Mouse (Mus musculus): Measurements from ENCODE around the gene Anapc5. TPM values are rescaled to one million over a fixed set of nuclear protein-coding genes. Genes with fewer than 3 reads are reported as not detected.

The Anapc5 gene
- polyA plus RNA-seq, 1 experiment, result 150 TPM

DNA sequence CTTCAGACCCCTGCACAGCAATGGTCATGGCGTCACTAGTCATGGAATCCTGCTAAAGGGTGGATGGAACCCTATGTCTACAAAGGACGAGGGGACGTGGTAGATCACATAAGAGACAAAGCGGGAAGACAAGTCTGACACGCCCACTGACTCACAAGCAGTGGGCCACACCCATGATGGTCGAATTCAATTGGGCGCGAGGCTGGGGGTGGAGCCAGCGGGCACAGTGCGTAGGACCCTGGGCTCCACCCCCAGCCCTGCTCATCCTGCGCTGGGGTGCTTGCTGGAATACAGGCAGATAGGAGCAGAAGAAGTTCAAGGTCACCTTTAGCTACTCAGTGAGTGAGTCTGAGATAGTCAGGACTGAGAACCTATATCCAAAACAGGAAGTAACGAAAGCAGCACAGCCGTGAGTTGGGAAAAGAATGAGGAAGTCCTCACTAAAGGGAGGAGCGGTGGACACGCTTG lies 52.0 kb downstream of the Anapc5 start:
- TF ChIP-seq POLR2A (IDR thresholded peaks at IDR 0.05; ENCODE audit: low read depth, low read length) (no peak), CTCF (IDR thresholded peaks at IDR 0.05; ENCODE audit: extremely low read depth, insufficient read depth, insufficient read length, insufficient replicate concordance) (no peak)
- H3K27ac ChIP-seq (ENCODE audit: insufficient read depth, low read length), result no peak overlapping the region
- WGBS, result 74% methylated on average over 15 of the region's 15 CpGs
- H3K27me3 ChIP-seq (ENCODE audit: control insufficient read depth, insufficient read depth, low read length), result no peaks in the 10 kb centered on the region
- DNase-seq (ENCODE audit: low read depth in 1 of 2, low spot score in 2 of 2), result no peak
- H3K36me3 ChIP-seq (ENCODE audit: control insufficient read depth, insufficient read depth, low read length), result no peaks in the 10 kb centered on the region
- H3K4me3 ChIP-seq (ENCODE audit: extremely low read depth, insufficient read depth, insufficient read length), result no peak overlapping the region
- H3K4me1 ChIP-seq (ENCODE audit: control insufficient read depth, insufficient read depth, insufficient read length), result peaks cover 11% of the 10 kb centered on the region; the same call in 1 of the 2 replicates

DNA sequence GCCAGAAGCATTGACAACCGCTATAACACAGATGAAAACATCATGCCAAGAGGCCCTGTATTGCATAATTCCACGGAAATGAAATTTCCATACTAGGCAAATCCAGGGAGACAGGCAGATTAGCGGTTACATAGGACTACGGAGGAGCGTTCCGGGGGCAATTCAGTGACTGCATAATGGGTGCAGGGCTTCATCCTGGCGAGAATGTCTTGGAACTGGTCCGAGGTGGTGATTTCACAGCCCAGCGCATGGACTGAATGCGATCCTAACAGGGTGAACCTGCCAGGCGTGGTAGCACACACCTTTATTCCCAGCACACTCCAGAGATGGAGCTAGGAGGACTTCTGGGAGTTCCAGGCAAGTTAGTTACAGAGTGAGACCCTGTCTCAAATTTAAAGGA lies 53.9 kb downstream of the Anapc5 start:
- peaks cover 3% of the 10 kb centered on the region; the same call in 1 of the 2 replicates for H3K36me3 ChIP-seq (ENCODE audit: control insufficient read depth, insufficient read depth, low read length)
- TF ChIP-seq POLR2A (IDR thresholded peaks at IDR 0.05; ENCODE audit: low read depth, low read length) (no peak), CTCF (IDR thresholded peaks at IDR 0.05; ENCODE audit: extremely low read depth, insufficient read depth, insufficient read length, insufficient replicate concordance) (no peak)
- WGBS, result 94% methylated on average over 11 of the region's 11 CpGs
- no peaks in the 10 kb centered on the region for H3K27me3 ChIP-seq (ENCODE audit: control insufficient read depth, insufficient read depth, low read length)
- H3K27ac ChIP-seq (ENCODE audit: insufficient read depth, low read length), result no peak overlapping the region
- no peak overlapping the region for H3K4me3 ChIP-seq (ENCODE audit: extremely low read depth, insufficient read depth, insufficient read length)
- no peak for DNase-seq (ENCODE audit: low read depth in 1 of 2, low spot score in 2 of 2)
- peaks cover 11% of the 10 kb centered on the region; the same call in 1 of the 2 replicates for H3K4me1 ChIP-seq (ENCODE audit: control insufficient read depth, insufficient read depth, insufficient read length)

DNA sequence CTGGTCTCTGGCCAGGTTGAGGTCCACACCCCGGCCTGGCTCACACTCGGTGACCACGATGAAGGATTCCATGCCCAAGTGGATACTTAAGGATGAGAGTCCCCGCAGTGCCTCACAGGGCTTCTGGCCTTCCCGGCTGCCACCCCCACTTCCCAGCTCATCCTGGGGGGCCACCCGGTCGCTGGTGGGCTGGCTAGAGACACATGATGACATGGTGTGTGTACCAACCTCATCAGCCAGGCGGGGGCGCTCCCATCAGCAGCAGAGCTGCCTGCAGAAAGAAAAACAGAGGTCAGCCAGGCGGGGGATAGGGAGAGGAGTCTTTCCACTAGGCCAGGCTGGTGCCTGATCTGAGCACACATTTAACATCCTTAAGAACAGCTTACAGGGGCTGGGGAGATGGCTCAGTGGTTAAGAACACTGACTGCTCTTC lies 57.1 kb downstream of the Anapc5 start:
- Histone ChIP-seq H3K4me3 (ENCODE audit: extremely low read depth, insufficient read depth, insufficient read length) (no peak overlapping the region), H3K4me1 (ENCODE audit: control insufficient read depth, insufficient read depth, insufficient read length) (peaks cover 13% of the 10 kb centered on the region; the same call in 1 of the 2 replicates), H3K27ac (ENCODE audit: insufficient read depth, low read length) (no peak overlapping the region), H3K36me3 (ENCODE audit: control insufficient read depth, insufficient read depth, low read length) (peaks cover 3% of the 10 kb centered on the region; the same call in 1 of the 2 replicates), H3K27me3 (ENCODE audit: control insufficient read depth, insufficient read depth, low read length) (no peaks in the 10 kb centered on the region)
- TF ChIP-seq POLR2A (IDR thresholded peaks at IDR 0.05; ENCODE audit: low read depth, low read length) (no peak), CTCF (IDR thresholded peaks at IDR 0.05; ENCODE audit: extremely low read depth, insufficient read depth, insufficient read length, insufficient replicate concordance) (no peak)
- 91% methylated on average over 10 of the region's 10 CpGs for WGBS
- peak in 1 of 2 experiments; percentile 27 for DNase-seq (ENCODE audit: low read depth in 1 of 2, low spot score in 2 of 2)

DNA sequence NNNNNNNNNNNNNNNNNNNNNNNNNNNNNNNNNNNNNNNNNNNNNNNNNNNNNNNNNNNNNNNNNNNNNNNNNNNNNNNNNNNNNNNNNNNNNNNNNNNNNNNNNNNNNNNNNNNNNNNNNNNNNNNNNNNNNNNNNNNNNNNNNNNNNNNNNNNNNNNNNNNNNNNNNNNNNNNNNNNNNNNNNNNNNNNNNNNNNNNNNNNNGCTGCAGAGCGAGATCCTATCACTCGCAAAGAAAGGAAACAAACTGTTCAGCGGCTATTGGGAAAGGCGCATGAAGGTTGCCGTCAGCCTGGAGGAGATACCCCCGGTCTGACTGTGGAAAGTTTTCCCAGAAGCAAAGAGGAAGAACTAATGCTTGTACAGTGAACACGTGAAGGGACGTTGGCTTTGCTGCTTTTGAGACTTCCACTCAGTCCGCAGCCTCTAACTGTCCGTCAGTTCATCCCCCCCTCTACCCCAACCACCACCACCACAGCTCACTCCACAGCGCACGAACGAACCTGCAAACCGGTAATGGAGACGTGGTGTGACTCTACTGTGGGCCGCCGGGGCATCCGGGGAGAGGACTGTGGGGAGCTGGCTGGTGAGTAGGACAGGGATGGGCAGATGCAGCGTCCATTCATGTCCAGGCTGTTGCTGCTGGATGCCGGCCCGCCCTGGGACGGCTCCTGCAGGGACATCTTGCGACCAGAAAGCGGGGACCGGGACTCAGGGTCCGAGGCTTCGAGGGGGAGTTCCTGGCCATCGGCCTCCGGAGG lies 57.7 kb downstream of the Anapc5 start:
- DNase-seq (ENCODE audit: low read depth in 1 of 2, low spot score in 2 of 2), result no peak
- 90% methylated on average over 29 of the region's 29 CpGs for WGBS
- Histone ChIP-seq H3K27me3 (ENCODE audit: control insufficient read depth, insufficient read depth, low read length) (no peaks in the 10 kb centered on the region), H3K27ac (ENCODE audit: insufficient read depth, low read length) (no peak overlapping the region), H3K4me3 (ENCODE audit: extremely low read depth, insufficient read depth, insufficient read length) (no peak overlapping the region), H3K36me3 (ENCODE audit: control insufficient read depth, insufficient read depth, low read length) (peaks cover 3% of the 10 kb centered on the region; the same call in 1 of the 2 replicates), H3K4me1 (ENCODE audit: control insufficient read depth, insufficient read depth, insufficient read length) (peaks cover 11% of the 10 kb centered on the region; the same call in 1 of the 2 replicates)
- TF ChIP-seq POLR2A (IDR thresholded peaks at IDR 0.05; ENCODE audit: low read depth, low read length), result no peak
- no peak for TF ChIP-seq CTCF (IDR thresholded peaks at IDR 0.05; ENCODE audit: extremely low read depth, insufficient read depth, insufficient read length, insufficient replicate concordance)

DNA sequence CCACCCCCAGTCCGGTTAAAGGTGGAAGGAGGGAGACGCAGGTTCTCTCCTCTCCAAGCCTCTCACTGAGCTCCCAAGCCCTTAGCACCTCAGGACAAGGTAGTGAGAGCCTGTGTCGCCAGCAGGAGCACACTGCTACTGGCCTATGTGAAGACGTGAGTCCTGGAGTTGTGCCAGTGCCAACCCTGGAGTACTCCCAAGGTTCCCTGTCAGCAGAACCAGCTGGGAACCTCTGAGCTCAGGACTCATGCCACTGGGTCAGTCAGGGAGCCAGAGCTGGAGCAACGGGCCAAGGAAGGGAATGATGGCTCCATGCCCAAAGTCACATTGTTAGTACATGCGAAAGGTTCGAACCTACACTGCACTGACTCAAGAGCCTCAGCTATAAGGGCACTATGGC lies 64.5 kb downstream of the Anapc5 start:
- Histone ChIP-seq H3K4me1 (ENCODE audit: control insufficient read depth, insufficient read depth, insufficient read length) (peaks cover 7% of the 10 kb centered on the region; the same call in 1 of the 2 replicates), H3K4me3 (ENCODE audit: extremely low read depth, insufficient read depth, insufficient read length) (no peak overlapping the region), H3K36me3 (ENCODE audit: control insufficient read depth, insufficient read depth, low read length) (peaks cover 3% of the 10 kb centered on the region; the same call in 1 of the 2 replicates), H3K27me3 (ENCODE audit: control insufficient read depth, insufficient read depth, low read length) (no peaks in the 10 kb centered on the region), H3K27ac (ENCODE audit: insufficient read depth, low read length) (no peak overlapping the region)
- WGBS, result 94% methylated on average over 7 of the region's 7 CpGs
- TF ChIP-seq CTCF (IDR thresholded peaks at IDR 0.05; ENCODE audit: extremely low read depth, insufficient read depth, insufficient read length, insufficient replicate concordance), result no peak
- no peak for TF ChIP-seq POLR2A (IDR thresholded peaks at IDR 0.05; ENCODE audit: low read depth, low read length)
- no peak for DNase-seq (ENCODE audit: low read depth in 1 of 2, low spot score in 2 of 2)

DNA sequence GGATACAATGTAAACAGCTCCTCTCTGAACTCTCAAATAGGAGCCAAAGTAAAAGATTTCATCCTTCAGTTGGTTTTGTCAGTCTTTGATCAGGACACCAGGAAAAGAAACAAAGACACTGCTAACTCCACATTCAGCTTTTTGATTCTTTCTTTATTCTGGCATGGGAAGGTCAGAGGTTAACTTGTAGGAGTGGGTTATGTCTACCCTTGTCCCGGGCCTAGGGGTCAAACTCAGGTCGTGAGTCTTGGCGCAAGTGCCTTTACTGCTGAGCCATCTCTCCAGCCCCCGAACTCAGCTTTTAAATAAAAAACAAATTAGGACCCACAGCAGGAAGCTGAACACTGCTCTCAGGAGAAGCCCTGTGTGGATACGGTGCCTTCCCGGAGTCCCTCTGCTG lies 65.0 kb downstream of the Anapc5 start:
- no peak for TF ChIP-seq POLR2A (IDR thresholded peaks at IDR 0.05; ENCODE audit: low read depth, low read length)
- no peak for TF ChIP-seq CTCF (IDR thresholded peaks at IDR 0.05; ENCODE audit: extremely low read depth, insufficient read depth, insufficient read length, insufficient replicate concordance)
- H3K27me3 ChIP-seq (ENCODE audit: control insufficient read depth, insufficient read depth, low read length), result no peaks in the 10 kb centered on the region
- peaks cover 4% of the 10 kb centered on the region; the same call in 1 of the 2 replicates for H3K4me1 ChIP-seq (ENCODE audit: control insufficient read depth, insufficient read depth, insufficient read length)
- no peak for DNase-seq (ENCODE audit: low read depth in 1 of 2, low spot score in 2 of 2)
- no peak overlapping the region for H3K27ac ChIP-seq (ENCODE audit: insufficient read depth, low read length)
- H3K4me3 ChIP-seq (ENCODE audit: extremely low read depth, insufficient read depth, insufficient read length), result no peak overlapping the region
- WGBS, result 96% methylated on average over 6 of the region's 6 CpGs
- peaks cover 3% of the 10 kb centered on the region; the same call in 1 of the 2 replicates for H3K36me3 ChIP-seq (ENCODE audit: control insufficient read depth, insufficient read depth, low read length)

DNA sequence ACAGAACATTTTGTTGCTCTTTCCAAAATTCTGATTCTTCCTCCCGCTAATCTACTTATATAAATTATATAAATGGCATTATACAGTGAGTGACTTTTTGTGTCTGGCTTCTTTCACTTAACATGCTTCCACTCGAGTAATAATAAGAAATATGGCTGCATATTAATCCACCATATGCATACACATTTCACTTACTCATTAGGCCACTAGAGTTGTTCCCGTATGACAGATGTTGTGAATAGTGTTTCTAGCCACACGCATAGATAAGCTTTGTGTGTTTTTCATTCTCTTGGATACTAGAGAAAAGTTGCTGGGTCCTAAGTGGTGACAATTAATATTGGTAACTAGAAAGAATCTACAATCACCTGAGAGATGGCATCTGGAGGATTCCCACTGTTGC lies 65.5 kb downstream of the Anapc5 start:
- Histone ChIP-seq H3K4me3 (ENCODE audit: extremely low read depth, insufficient read depth, insufficient read length) (no peak overlapping the region), H3K4me1 (ENCODE audit: control insufficient read depth, insufficient read depth, insufficient read length) (no peaks in the 10 kb centered on the region), H3K27ac (ENCODE audit: insufficient read depth, low read length) (no peak overlapping the region), H3K27me3 (ENCODE audit: control insufficient read depth, insufficient read depth, low read length) (no peaks in the 10 kb centered on the region), H3K36me3 (ENCODE audit: control insufficient read depth, insufficient read depth, low read length) (peaks cover 3% of the 10 kb centered on the region; the same call in 1 of the 2 replicates)
- 95% methylated on average over 4 of the region's 4 CpGs for WGBS
- DNase-seq (ENCODE audit: low read depth in 1 of 2, low spot score in 2 of 2), result no peak
- no peak for TF ChIP-seq CTCF (IDR thresholded peaks at IDR 0.05; ENCODE audit: extremely low read depth, insufficient read depth, insufficient read length, insufficient replicate concordance)
- TF ChIP-seq POLR2A (IDR thresholded peaks at IDR 0.05; ENCODE audit: low read depth, low read length), result no peak

Data from spleen, adult 2 months (tissue).